Mouse (Mus musculus) retina, embryonic 14.5 days (tissue): ENCODE results near the gene Acer3.

Source experiments
- DNase-seq: peaks from one replicate; pipeline ENCODE4 v3.0.0-alpha.2; 2015; ENCODE audit warnings: low spot score

Acer3 gene

DNA sequence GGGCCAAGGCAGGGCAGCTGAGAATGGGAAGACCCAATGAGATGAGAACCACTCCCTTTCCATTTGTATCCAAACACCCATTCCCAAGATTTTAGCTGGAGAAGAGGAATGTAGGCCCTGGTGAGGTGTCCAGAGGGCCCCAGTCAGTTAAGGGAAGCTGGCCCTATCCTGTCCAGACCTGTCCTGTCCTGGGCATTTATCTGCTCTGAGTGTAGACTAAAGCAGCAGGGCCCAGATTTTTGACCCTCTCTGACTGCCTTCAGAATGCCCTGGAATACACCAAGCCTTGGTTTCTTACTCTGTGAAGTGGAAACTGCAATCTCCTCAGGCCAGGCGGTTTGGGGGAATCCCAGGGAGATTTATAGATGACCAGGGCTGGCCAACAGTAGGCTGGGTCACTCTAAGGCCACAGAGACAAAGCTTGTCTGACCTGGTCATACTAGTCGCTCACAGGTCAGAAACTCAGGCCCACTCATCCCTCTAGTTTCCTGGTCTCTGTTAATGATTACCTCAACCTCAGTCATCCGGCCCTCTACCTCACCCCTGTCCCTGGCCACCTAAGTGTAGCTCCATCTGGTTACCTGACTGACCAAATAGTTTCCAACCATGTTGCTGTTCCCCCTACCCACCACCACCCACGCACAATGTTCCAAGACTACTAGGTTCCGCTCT is 142.3 kb downstream of the Acer3 start:
- DNase-seq = no peak

- DNase-seq = peak; percentile 78
These were observed 143.0 kb downstream of the Acer3 start, which contains the start of gene Capn5 for GRCm38 (mm10) chr7:98177929-98178559. Gene Capn5 (minus strand): TSS chr7:98178274.

DNA sequence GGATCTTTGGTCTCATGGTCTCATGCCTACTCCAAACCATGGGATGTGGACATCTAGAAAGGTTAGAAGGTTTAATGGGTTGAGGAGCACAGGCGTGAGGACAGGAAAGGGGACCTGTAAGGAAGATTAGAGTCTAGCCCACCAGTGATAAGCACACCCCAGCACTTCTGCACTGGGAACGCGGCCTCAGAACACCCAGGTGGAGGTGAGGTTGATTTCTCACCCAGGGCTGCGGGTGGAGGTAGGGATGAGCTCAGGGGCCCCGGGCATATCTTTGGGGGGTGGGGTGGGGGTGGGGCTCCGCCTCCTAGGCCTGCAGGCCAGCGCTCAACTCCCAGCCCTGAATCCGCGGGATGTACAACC is 143.5 kb downstream of the Acer3 start:
- DNase-seq = no peak

- DNase-seq = no peak
These were observed 143.9 kb downstream of the Acer3 start for GRCm38 (mm10) chr7:98177071-98177485.

DNA sequence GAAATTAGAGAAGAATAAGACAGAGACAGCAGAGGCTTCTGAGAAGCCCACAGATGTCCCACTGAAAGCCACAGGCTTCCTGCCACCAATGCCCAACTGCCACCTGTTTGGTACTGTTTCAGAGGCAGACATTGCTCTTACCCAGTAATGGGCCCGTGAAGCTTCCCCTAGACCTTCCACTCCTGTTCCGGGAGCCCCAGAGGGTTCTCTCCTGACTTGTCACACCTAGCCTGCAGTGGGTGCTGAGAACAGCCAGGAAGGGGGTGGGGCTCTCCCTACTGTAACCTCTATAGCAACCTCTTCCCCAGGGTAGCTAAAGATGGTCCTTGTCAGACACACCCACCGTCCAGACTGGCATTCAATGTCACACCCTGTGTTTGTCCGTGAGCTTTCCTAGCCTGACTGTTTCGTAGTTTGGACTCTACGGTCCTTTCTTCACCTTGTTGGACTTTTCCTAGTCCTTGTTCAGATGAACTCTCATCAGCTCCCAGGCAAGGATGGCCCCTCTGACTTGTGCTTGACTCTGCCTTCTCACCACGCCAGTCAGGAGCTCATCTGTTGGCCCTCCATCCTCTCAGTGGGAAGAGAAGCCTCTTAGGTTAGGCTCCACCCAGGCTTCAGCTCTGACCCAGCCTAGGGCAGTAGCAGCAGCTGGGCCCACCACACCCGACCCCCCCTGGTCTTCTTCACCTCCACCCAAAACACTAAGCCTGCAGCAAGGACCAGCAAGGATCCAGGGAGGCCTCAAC is 144.5 kb downstream of the Acer3 start:
- no peak for DNase-seq

DNA sequence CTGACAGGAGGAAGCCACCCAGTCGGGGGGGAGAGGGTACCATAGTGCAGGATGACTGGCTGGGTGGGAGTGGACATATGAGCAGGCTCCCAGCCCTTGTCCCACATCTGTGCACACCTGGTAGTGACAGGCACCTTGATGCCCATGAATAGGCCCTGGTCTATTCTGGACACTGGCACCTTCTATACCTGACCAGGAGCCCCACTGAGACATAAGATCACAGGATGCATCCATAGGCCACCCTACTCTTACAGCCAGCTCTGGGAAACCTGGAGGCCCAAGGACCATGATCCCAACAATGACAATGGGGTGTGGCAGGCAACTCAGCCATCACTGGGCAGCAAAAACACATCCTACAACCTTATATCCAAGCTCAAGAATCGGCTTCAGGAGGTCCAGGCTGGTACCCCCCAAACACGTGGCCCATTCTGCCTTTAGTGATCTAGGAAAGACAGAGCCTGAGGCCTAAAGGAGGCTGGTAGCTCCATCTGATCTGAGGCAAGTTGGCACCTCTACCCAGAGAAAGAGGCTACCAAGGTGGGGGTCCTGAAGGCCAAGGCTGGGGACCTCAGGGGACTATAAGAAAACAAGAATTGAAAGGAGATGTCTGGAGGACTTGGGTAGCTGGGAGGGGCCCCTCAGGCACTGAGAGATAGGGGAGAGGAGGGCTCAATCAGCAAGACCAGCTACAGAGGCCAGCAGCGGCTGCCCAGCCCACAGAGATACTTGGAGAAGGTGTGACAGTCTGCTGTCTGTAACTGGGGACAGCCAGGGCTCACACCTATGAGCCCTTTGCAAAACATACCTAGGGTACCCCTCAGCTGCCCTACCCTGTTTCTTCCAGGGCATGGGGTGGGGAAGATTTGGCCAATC is 145.9 kb downstream of the Acer3 start:
- no peak for DNase-seq

GRCm38 (mm10) chr7:98173408-98173807 is 147.6 kb downstream of the Acer3 start:
- DNase-seq = no peak

DNA sequence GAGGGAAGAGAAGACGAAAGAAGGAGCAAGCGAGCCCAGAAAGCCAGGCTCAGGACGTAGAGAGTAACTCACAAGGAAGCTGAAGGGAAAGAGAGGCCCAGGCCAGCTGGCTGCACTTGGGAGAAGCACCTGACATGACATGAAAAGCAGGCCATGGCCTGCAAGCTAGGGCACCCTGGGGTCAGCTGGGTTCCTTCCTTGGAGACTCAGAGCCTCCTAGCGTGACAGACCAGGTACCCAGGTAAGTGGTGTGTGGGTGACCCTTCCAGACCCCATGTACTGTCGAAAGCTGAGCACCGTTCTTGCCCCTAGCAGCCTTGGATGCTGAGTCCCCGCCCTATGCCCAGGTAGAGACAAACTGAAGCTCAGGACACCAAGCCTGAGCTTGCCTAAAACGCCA is 148.3 kb downstream of the Acer3 start:
- no peak for DNase-seq

GRCm38 (mm10) chr7:98171141-98172073 is 149.6 kb downstream of the Acer3 start:
- DNase-seq = no peak

DNA sequence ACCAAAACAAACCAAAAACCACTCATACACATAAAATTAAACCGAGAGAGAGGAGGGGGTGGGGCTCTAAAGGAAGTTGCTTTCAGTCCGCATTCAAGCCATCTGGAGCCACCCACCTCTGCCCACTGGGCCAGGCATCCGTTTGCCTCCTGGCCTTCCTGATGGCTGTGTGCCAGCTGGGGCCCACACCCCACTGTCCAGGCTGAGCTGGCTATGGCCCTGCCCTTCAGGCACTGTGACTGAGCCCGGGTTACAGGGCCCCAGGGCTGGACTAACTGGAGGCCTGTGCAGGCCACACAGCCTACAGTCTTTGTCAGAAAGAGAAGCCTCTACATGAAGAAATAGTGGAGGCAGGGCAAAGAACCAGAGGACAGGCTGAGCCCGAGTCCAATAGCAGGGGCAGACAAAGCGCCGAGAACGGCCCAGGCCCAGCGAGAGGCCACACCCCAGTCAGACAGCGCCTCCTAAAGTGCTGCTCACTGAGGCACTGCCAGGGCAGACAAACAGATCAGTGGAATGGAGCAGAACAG is 155.9 kb downstream of the Acer3 start:
- DNase-seq = no peak

- DNase-seq = no peak
These were observed 156.5 kb downstream of the Acer3 start for GRCm38 (mm10) chr7:98164382-98164998.

DNA sequence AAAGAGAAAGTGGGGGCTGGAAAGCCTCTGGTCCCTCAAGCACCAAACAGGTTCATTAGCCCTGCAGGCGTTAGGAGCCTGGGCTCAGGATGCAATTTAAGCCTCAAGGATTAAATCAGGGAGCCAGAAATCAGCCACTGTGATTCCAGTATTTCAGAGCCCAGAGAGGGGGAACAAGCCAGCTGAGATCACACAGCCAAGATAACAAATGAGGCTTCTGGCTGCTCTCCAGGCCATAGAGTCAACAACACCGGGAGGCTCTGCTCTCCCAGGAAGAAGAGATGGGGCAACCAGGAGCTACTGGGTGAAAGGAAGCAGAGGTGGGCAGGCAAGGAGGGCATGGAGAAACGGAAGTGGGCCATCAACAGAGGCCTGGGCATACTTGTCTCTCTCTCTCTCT is 157.3 kb downstream of the Acer3 start:
- DNase-seq = no peak

- DNase-seq = no peak
These were observed 158.8 kb downstream of the Acer3 start for GRCm38 (mm10) chr7:98162239-98162638.

GRCm38 (mm10) chr7:98160041-98160740 is 160.8 kb downstream of the Acer3 start:
- no peak for DNase-seq

GRCm38 (mm10) chr7:98158481-98158880 is 162.5 kb downstream of the Acer3 start:
- no peak for DNase-seq

- DNase-seq = no peak
These were observed 163.2 kb downstream of the Acer3 start for GRCm38 (mm10) chr7:98157636-98158332.
